Mouse (Mus musculus) splenic B cell, adult 2 months (primary cell): ENCODE results near the gene Rundc3a.
A peak's percentile ranks its signal among the peaks of the same experiment; 100 is the strongest.

Experiments used
- DNase-seq: peaks from one replicate; pipeline ENCODE4 v3.0.0-alpha.2; 2011; ENCODE audit warnings: low read depth, low spot score
- H3K27me3 ChIP-seq: 2 replicates; pipeline ENCODE4 v1.6.1; 2012; ENCODE audit warnings: mild to moderate bottlenecking, low read length, moderate library complexity, mixed read lengths; ENCODE audit not compliant: control insufficient read depth, poor library complexity, insufficient read depth, severe bottlenecking
- H3K36me3 ChIP-seq: 2 replicates; pipeline ENCODE4 v1.6.1; 2012; ENCODE audit warnings: mild to moderate bottlenecking, low read length, moderate library complexity, mixed read lengths; ENCODE audit not compliant: control insufficient read depth, poor library complexity, insufficient read depth, severe bottlenecking

The Rundc3a gene

DNA sequence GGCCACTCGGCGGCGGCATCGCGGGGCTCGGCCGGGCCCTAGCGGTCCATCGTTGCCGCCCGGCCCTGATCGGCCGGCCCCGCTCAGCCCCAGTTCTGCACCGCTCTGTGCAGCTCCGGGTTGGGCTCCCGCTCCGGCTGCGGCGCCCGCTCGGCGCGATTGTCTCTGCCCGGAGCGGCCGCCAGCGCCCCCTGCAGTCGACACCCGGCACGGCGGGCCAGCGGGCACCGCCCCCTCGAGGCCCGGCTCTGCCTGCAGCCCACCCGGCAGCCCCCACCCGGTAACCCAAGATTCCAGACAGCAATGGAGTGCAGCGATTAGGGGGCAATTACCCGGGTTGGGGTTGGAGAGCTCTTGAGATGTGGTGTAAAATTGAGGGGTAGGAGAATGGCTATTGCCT lies 54.3 kb downstream of the Rundc3a start, which contains the start of gene Fam171a2:
Fam171a2 (minus strand) TSS at position 186 of the 400 bp plus-strand sequence.
- Histone ChIP-seq H3K27me3 (no peaks in the 10 kb centered on the region; the same call in 1 of the 2 replicates), H3K36me3 (no peaks in the 10 kb centered on the region)
- peak; percentile 75 for DNase-seq

DNA sequence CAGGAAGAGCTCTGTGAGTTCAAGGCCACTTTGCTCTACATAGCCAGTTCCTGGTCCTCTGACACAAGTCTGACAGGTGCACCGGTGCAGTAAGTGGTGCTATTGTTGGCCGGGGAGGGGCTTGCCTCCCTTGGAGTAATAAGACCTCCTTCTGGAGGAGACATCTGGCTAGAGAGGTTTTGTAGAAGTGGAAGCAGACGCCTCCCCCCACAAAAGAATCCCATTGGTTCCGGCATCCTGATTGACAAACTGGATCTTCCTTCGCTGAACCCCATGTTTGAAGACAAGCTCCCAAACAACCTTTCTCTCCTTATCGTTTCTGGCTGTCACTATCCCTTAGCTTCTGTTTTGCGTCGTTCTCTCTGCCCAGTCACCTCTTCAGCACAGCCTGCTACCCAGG lies 55.1 kb downstream of the Rundc3a start:
- Histone ChIP-seq H3K36me3 (no peaks in the 10 kb centered on the region), H3K27me3 (no peaks in the 10 kb centered on the region; the same call in 1 of the 2 replicates)
- no peak for DNase-seq

DNA sequence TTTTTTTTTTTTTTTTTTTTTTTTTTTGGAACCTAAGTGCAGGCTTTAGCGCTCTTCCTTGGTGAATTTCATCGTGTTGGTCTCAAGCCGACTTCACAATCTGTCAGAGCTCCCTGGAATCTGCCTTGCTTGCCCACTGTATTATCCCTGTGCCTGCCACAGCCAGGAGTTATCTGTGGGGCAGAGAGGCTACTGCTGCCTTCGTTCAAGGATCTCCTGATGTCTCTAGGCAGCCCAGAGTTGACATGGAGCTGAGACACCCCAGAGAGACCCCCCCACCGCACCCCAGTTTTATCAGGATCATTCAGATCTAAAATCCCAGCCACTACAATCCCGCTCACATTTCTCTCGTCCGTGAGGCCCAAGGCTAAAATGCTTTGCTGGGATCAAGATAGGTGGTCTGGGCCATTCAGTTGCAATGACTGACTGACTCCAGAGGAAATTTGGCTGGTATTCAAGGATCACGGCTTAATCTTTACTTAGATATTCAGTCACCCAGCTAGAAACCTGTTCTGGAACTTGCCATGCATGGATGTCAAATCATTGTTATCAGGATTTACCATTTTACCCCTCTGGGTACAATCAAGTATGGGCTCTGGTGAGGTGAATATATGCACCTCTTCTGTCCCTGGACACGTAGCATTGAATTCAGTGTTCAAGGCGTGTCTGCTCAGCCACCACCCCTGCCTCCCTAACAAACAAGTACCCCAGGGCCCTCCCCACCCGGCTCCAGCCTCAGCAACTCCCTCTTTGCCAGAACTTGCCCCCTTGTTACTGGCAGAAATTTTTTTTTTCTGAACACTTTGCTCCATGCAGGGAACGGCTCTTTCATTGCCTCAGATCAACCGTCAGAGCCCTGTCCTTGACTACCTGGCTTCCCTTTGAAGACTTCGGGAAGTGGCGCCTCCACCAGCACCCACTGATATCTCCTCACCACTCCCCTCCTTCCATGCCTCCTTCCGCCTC lies 56.1 kb downstream of the Rundc3a start:
- no peak for DNase-seq
- Histone ChIP-seq H3K27me3 (no peaks in the 10 kb centered on the region; the same call in 1 of the 2 replicates), H3K36me3 (no peaks in the 10 kb centered on the region)
